Mouse (Mus musculus) testis, postnatal 14 days (tissue): ENCODE results near the gene Fam173a.
"Not testable (repeated sequence)": the region's sequence is repeated elsewhere in the genome, so short reads cannot be mapped to it uniquely, and the experiment has no call there.

Source experiments
- DNase-seq: peaks from one replicate; pipeline ENCODE4 v3.0.0; 2021; ENCODE audit warnings: low spot score

Fam173a gene

DNA sequence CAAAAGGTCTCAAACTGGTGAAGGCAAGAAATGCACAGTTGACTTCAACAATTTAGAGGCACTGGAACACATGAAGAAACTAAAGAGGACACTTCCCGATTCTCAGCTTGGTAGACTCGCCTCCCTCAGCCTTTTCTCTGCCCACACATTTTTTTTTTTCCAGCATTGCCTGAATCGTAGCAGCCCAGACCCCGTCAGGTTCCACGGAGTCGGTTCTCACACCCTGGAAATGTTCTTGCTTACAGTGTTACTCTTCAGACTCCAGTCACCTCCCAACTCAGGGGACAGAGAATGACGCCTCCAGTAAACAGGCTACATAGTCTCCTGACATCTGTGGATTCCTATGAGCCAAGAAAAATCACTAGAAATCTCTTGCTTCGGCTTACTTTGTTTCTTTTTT lies 32.6 kb downstream of the Fam173a start:
- peak; percentile 40 for DNase-seq

DNA sequence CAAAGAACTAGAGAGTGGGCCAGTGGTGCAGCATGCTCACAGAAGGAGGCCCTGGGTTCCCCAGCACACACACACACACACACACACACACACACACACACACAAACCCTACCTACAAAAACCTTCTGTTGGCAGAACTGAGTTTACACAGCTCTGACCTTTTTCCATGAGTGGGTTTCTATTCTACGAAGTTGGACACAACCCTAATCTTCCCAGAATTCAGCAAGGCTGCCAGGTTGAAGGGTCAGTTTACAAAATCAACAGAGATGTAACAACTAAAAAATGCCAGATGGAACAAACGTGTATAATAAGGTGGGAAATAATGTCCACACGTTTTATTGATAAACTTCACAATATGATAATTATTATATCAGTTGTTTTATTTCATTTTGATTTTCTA lies 35.0 kb downstream of the Fam173a start:
- DNase-seq: no peak

DNA sequence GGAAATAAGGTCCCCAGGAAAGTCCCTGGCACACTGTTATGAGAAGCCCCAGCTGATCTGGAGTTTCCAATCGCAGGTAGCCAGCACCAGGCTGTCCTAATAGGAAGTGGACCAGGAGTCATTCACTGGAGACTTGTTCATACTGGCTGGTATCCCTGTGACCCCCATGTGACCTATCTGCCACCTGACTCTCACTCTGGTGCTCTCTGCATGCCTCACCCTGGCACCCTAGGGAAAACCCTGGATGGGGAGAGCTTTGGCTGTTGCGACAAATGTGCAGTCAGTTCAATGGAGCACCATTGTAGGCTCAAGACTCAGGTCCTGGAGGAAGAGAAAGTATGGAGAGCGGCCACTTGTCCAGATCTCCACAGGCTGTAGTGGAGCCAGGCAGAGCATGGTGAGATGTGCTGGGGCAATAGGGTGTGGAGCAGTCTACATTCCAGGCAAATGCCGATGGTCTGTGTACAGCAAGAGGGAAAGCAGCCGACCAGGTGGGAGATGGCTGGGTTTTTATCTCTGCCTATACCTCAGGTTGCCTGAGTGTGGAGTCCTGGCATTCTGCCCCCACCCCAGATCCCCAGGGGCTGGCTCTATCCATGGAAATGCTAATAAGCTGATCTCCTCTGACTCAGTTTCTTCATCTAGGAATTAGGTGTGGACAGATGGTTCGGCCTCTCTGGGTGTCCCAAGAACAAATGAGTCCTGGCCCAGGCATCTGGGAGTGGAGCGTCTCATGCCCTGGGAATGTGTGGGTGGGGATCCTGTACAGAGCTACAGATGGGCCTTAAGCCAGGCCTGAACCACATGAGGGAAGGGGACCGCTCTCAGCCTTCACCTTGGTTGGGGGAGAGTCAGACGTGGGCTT lies 36.1 kb downstream of the Fam173a start:
- DNase-seq: no peak

DNA sequence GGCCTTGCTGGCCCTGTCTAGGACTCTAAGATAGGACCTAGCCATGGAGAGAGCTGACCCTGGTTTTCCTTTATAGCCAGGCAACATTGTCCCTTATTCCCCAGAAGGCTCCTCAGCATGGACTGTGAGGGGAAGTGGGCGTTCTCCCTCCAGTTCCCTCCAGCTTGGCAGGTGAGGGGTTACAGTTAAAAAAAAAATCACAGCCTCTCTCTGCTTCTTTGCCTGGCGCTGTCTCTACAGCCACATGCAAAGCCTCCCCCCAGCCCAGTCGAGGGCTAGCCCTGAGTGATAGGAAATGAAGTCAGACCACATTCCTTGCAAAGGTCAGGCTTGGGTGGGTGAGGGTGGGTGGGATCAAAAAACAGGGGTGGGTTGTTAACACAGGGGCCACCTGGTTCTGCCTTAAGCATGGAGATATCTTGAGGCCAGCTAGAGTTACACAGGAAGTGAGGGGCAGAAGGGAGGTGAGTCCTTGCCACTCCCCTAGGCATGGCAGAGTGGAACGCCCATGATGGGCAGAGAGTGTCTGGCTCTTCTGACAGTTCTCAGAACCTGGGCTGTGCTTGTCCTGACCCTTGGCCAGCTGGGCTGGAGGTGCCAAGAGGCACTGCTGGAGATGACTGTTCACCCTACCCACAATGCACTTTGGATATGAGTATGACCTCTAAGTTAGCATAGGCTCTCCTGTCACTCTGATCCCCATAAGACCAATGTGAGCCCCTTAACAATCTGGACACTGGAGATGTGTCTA lies 36.9 kb downstream of the Fam173a start:
- DNase-seq: no peak

DNA sequence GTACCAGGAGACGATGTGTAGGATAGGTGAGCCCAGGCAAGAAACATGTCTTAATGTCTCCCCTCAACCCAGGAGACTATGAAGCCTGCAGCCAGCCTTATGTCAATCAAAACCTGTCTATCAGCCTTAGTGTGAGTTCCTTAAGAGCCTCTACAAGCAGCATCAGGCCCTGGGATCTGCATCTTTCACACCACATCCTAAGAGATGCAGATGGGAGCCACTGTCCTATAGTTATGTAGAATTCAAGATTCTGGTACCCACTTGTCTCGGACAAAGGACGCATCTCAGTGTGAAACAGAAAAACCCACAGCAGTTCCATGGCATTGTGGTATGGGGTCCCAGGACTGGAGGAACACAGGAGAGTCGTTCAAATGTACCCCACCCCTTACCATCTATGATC lies 37.6 kb downstream of the Fam173a start:
- no peak for DNase-seq

DNA sequence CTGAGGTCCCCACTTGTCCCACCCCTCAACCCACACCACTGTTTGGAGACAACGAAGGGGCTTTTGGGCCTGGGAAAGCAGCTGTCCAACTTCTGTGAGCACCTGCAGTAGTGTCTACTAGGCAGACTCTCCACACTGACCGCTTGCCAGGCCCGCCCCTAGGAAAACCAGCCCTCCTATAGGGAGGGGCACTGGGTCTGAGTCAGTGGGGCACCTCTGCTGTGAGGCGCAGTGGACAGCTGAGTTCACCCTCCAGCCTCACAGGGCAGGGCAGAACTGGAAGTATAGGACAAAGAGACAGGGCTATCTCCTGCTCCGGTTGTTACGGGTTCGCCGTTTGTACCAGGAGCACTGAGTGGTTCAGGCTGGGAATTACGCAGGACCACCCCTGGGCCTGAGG lies 38.5 kb downstream of the Fam173a start, which contains the start of gene Msln:
TSS of gene Msln (minus strand) at position 138 of the 400 bp plus-strand sequence.
- no peak for DNase-seq

DNA sequence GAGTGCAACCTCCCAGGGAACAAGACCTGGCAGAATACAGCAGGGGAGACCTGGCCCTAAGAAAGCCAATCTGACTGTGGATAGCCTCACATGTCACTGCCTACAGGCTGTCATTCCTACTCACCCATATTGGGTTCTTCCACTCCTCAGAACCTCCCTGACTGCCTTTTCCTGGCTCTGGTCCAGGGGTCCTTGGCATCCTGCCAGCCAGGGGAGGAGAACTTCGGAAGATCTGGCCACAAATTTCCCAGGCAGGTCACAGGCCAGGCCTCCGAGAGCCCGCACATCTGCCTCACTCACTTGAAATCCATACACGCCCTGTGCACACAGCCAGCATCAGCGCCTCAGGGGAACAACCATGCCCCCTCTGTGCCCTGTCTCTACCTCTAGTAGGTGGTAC lies 41.3 kb downstream of the Fam173a start:
- no peak for DNase-seq

DNA sequence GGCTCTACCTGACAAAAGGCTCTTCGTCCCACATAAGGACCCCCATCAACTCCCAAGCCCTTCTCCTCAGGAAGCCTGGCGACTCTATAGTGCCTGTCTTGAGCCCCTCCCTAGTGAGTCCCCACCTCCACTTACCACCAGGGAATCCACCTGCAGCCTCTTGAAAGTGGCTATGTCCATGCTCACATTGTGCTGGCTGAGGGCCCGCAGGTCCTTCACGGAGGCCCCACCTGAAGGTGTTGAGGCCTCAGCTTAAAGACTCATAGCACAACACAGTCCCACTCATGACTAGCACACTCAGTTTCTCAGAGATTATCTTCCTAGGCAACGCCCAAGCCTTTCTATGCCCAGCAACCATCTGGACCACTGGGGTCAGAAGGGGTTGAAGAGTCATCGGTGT lies 43.4 kb downstream of the Fam173a start:
- no peak for DNase-seq

DNA sequence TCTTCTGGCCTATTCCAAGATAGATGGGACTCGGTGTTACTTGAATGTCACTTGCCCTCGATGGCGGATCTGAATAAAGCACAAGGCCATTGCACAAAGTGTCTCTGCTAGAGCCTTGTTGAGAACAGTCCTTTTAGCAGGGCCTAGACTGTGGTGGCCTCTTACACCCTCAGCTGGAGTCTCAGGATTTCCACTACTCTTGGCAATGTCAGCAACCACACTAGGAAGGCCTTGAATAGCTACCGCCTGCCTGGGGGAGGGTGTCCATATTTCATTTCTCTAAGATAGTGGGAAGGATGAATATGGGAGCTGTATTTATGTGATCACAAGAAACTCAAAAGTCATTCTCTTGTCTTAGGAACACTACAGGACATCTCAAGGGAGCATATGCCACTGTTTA lies 44.5 kb downstream of the Fam173a start:
- DNase-seq: no peak

DNA sequence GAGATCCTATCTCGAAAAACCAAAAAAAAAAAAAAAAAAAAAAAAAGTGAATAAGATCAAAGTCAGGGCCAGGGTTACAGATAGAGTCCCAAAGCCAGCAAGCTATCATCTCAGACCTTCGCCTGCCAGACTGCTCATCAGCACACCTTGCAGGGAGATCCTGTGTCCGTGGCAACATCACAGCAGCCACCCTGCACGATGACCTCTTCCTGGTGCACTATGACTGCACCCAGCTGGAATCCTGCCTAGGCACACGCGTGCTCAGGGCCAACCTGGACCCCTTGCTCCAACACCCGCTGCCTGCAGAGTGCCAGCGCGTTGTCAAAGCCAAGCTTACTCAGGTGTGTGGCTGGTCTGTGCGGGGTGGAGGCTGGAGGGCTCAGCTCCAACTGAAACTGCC lies 48.4 kb downstream of the Fam173a start:
- DNase-seq: no peak

DNA sequence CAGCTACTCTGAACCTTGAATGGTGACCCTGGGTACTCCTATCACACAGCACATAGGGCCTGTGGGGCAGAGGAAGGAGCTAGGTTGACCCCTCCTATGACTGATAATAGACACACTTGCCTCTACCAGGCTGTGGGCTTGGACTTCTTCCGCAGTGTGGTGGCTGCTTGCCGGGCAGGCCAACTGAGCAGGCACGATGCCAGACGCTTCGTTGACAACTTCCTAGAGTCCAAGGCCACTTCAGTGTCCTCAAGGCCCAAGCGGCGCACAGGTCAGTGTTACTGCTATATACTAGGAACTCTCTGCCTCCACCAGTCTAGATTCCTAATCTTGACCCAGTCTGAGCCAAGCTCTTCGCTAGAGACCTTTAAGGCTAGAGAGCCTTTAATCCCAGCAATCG lies 48.9 kb downstream of the Fam173a start:
- no peak for DNase-seq

DNA sequence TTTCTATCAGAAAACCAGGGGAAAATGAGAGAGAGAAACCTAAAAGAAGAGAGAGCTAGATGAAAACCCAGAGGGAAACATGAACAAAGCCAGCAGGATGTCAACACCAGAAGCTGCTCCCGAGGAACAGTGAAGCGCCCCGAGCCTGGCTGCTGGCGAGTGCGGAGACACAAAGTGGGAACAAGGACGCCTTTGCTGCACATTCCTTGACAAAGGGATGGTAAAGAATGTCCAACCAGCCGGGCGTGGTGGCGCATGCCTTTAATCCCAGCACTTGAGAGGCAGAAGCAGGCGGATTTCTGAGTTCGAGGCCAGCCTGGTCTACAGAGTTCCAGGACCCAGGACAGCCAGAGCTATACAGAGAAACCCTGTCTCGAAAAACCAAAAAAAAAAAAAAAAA lies 51.2 kb downstream of the Fam173a start:
- not testable (repeated sequence) for DNase-seq
